Comparison of ENCODE assay signal across 16 mouse cellular contexts in genomic region chr2:11422384-11422783, GRCm38 (mm10).
DNase-seq lines count a peak whose midpoint lies in the region; ATAC-seq and TF ChIP-seq lines count a peak whose summit lies in the region.
"Had no signal": no experiment of that assay in that cellular context is flagged by ENCODE, and none has a peak within 500 bp of the region (broad histone marks: within the 10 kb centered on the region; RNA-seq: fewer than 3 reads in every experiment).

No protein-coding gene starts in this region.

- intact Hi-C loops in gastrocnemius, adult 2 months (cut with DNase I) = no loop called here

- no peak for ATAC-seq in lung, embryonic 14.5 days (ENCODE audit: insufficient read depth)
- ATAC-seq in midbrain, embryonic 16.5 days = no peak
- ATAC-seq: intestine, embryonic 15.5 days had no signal

- no peak for DNase-seq in gastrocnemius, adult 2 months
- DNase-seq in gastrocnemius, adult 18-20 months (ENCODE audit: low spot score) = no peak
- no peak for DNase-seq in lung, embryonic 14.5 days
- DNase-seq in lung, postnatal 4 days = no peak
- DNase-seq in NIH3T3 (ENCODE audit: low read depth) = peak; percentile 16
- no peak for DNase-seq in adrenal gland, postnatal 14 days
- DNase-seq: cerebellum, adult 11 months; gastrocnemius, postnatal 14 days; heart, postnatal 10 days; right cerebral cortex, adult 18-20 months had no signal

- H3K4me3 ChIP-seq in gastrocnemius, adult 2 months = no peak overlapping the region
- H3K4me3 ChIP-seq in lung, embryonic 14.5 days (ENCODE audit: low read depth, low read length) = no peak overlapping the region
- no peak overlapping the region for H3K4me3 ChIP-seq in small intestine, adult 2 months (ENCODE audit: low read depth, low read length)
- H3K4me3 ChIP-seq in midbrain, embryonic 16.5 days (ENCODE audit: low read depth, low read length) = no peak overlapping the region
- H3K4me3 ChIP-seq: forebrain, embryonic 10.5 days; intestine, embryonic 15.5 days; neural tube, embryonic 13.5 days; stomach, embryonic 15.5 days had no signal

- no peaks in the 10 kb centered on the region for H3K9me3 ChIP-seq in lung, embryonic 14.5 days (ENCODE audit: low read depth, low read length)
- H3K9me3 ChIP-seq in midbrain, embryonic 16.5 days (replicated peaks; ENCODE audit: control insufficient read depth, low read length, poor library complexity, severe bottlenecking) = no peaks in the 10 kb centered on the region
- H3K9me3 ChIP-seq: forebrain, embryonic 10.5 days; intestine, embryonic 15.5 days; neural tube, embryonic 13.5 days; stomach, embryonic 15.5 days had no signal

- H3K4me1 ChIP-seq in lung, embryonic 14.5 days (ENCODE audit: insufficient read depth) = peaks cover 2% of the 10 kb centered on the region; the same call in 1 of the 2 replicates
- peaks cover 9% of the 10 kb centered on the region for H3K4me1 ChIP-seq in small intestine, adult 2 months (ENCODE audit: control insufficient read depth, insufficient read depth, insufficient read length, low read length)
- H3K4me1 ChIP-seq in midbrain, embryonic 16.5 days (ENCODE audit: control insufficient read depth, insufficient read depth, low read length) = no peaks in the 10 kb centered on the region
- H3K4me1 ChIP-seq: neural tube, embryonic 13.5 days had no signal

- no peaks in the 10 kb centered on the region for H3K36me3 ChIP-seq in lung, embryonic 14.5 days (ENCODE audit: insufficient read depth)
- no peaks in the 10 kb centered on the region for H3K36me3 ChIP-seq in small intestine, adult 2 months (ENCODE audit: control insufficient read depth, insufficient read depth, low read length)
- no peaks in the 10 kb centered on the region for H3K36me3 ChIP-seq in midbrain, embryonic 16.5 days (ENCODE audit: control insufficient read depth, insufficient read depth, low read length)
- H3K36me3 ChIP-seq: forebrain, embryonic 10.5 days; intestine, embryonic 15.5 days; neural tube, embryonic 13.5 days; stomach, embryonic 15.5 days had no signal

- H3K4me2 ChIP-seq in lung, embryonic 14.5 days = no peak overlapping the region
- no peak overlapping the region for H3K4me2 ChIP-seq in midbrain, embryonic 16.5 days (ENCODE audit: low read length)
- H3K4me2 ChIP-seq: intestine, embryonic 15.5 days; neural tube, embryonic 13.5 days; stomach, embryonic 15.5 days had no signal

- no peak for TF ChIP-seq POLR2A in small intestine, adult 2 months (IDR thresholded peaks at IDR 0.05; ENCODE audit: low read depth, low read length)

- 75% methylated on average over 3 of the region's 3 CpGs for WGBS in lung, embryonic 14.5 days
- 83% methylated on average over 3 of the region's 3 CpGs for WGBS in small intestine, adult 2 months
- 87% methylated on average over 3 of the region's 3 CpGs for WGBS in midbrain, embryonic 16.5 days

- no peaks in the 10 kb centered on the region for H3K27me3 ChIP-seq in lung, embryonic 14.5 days (ENCODE audit: insufficient read depth, low read length)
- H3K27me3 ChIP-seq in small intestine, adult 2 months (ENCODE audit: control insufficient read depth, insufficient read depth, low read length) = no peaks in the 10 kb centered on the region
- H3K27me3 ChIP-seq in midbrain, embryonic 16.5 days (ENCODE audit: control insufficient read depth, insufficient read depth, low read depth, low read length) = no peaks in the 10 kb centered on the region
- H3K27me3 ChIP-seq: intestine, embryonic 15.5 days; neural tube, embryonic 13.5 days; stomach, embryonic 15.5 days had no signal

- no peak overlapping the region for H3K27ac ChIP-seq in gastrocnemius, adult 2 months
- no peak overlapping the region for H3K27ac ChIP-seq in lung, embryonic 14.5 days (ENCODE audit: low read depth)
- no peak overlapping the region for H3K27ac ChIP-seq in small intestine, adult 2 months (ENCODE audit: insufficient read depth, low read depth, low read length)
- no peak overlapping the region for H3K27ac ChIP-seq in midbrain, embryonic 16.5 days (ENCODE audit: low read length)
- H3K27ac ChIP-seq: forebrain, embryonic 10.5 days; intestine, embryonic 15.5 days; neural tube, embryonic 13.5 days; stomach, embryonic 15.5 days had no signal

- no peak overlapping the region for H3K9ac ChIP-seq in lung, embryonic 14.5 days
- no peak overlapping the region for H3K9ac ChIP-seq in midbrain, embryonic 16.5 days (ENCODE audit: low read depth, low read length)
- H3K9ac ChIP-seq: intestine, embryonic 15.5 days; neural tube, embryonic 13.5 days; stomach, embryonic 15.5 days had no signal

- TF ChIP-seq CTCF in gastrocnemius, adult 2 months (IDR thresholded peaks at IDR 0.05) = peak; percentile 42
- TF ChIP-seq CTCF in lung, embryonic 14.5 days (IDR thresholded peaks at IDR 0.05; ENCODE audit: low read depth) = peak; percentile 50
- TF ChIP-seq CTCF in small intestine, adult 2 months (IDR thresholded peaks at IDR 0.05; ENCODE audit: extremely low read depth, insufficient read length, insufficient replicate concordance, low read depth, low read length) = peak; percentile 44; the same call in 1 of the 2 replicates
